Mouse (Mus musculus) olfactory bulb, adult 2 months (tissue): ENCODE results near the gene Pmel. TPM values are rescaled to one million over a fixed set of nuclear protein-coding genes. Genes with fewer than 3 reads are reported as not detected.

ENCODE experiments used
- H3K27ac ChIP-seq: fragments of 200-500 bp; 2 replicates; pipeline ENCODE4 v1.5.1; 2012; ENCODE audit warnings: low read depth, low read length; ENCODE audit not compliant: insufficient read depth
- H3K4me1 ChIP-seq: fragments of 200-500 bp; 2 replicates; pipeline ENCODE4 v1.6.1; 2012; ENCODE audit warnings: low read length; ENCODE audit not compliant: control insufficient read depth, insufficient read depth
- H3K4me3 ChIP-seq: fragments of 200-500 bp; 2 replicates; pipeline ENCODE4 v1.5.1; 2012; ENCODE audit warnings: mild to moderate bottlenecking, low read depth, low read length, moderate library complexity; ENCODE audit not compliant: insufficient read depth
- CTCF ChIP-seq: fragments of 200-500 bp; IDR thresholded peaks from 2 replicates; pipeline ENCODE4 v1.5.1; 2012; ENCODE audit warnings: low read depth, mild to moderate bottlenecking, low read length, moderate library complexity; ENCODE audit not compliant: insufficient read depth
- POLR2A ChIP-seq: fragments of 200-500 bp; IDR thresholded peaks from 2 replicates; pipeline ENCODE4 v1.6.1; 2012; ENCODE audit warnings: mild to moderate bottlenecking, low read depth, low read length, moderate library complexity; ENCODE audit not compliant: insufficient read depth
- WGBS: fragments of 180-500 bp; shearing (Covaris S2); methylation state at CpG from one replicate; pipeline ENCODE4 v1.1.7; 2018; 5-methylcytosine and 5-hydroxymethylcytosine counted together
- polyA plus RNA-seq: library from polyadenylated mRNA; stranded (reverse); fragments of >200 nt; gene quantifications from 2 replicates; pipeline ENCODE4 v1.2.4, GENCODE M21; 2012; ENCODE audit warnings: low replicate concordance; ENCODE audit not compliant: missing spikeins, insufficient read depth, insufficient read length

Pmel gene
- polyA plus RNA-seq = not detected in 2 replicates

GRCm38 (mm10) chr10:128703895-128704294 is at the start of gene Pmel:
Pmel (plus strand) TSS chr10:128704195.
- 38% methylated on average over 4 of the region's 4 CpGs for WGBS
- no peak for TF ChIP-seq POLR2A
- TF ChIP-seq CTCF = no peak
- H3K27ac ChIP-seq = no peak within 1 kb of the TSS
- peaks cover 9% of the 10 kb centered on the region for H3K4me1 ChIP-seq
- H3K4me3 ChIP-seq = peak within 1 kb of the TSS; percentile 64

GRCm38 (mm10) chr10:128655254-128655653 is 48.7 kb upstream of the Pmel start:
- no peaks in the 10 kb centered on the region for H3K4me1 ChIP-seq
- TF ChIP-seq CTCF (no peak), POLR2A (no peak)
- no peak overlapping the region for H3K27ac ChIP-seq
- no peak overlapping the region for H3K4me3 ChIP-seq
- WGBS = 96% methylated on average over 3 of the region's 3 CpGs

- no peak overlapping the region for H3K4me3 ChIP-seq
- no peak overlapping the region for H3K27ac ChIP-seq
- WGBS = 94% methylated on average over 1 of the region's 1 CpGs
- TF ChIP-seq POLR2A (no peak), CTCF (no peak)
- H3K4me1 ChIP-seq = no peaks in the 10 kb centered on the region
Measured at GRCm38 (mm10) chr10:128656731-128657130, 47.3 kb upstream of the Pmel start.

DNA sequence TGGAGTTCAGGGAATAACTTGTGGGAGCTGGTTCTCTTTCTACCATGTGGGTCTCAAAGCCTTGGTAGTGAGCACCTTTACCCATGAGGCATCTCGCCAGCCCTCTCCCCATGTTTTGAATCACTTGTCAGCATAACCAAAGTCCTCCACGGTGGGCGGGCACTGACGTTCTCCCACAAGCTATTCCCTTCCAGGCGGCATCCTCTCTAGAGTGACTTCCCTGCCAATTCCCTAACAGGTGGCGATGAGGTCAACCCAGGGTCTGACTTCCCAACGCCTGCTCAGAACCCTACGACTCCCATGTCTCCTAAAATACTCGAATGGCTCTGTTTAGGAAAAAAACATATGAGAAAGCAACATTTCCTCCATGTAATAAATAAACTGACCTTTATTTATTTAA is 46.2 kb upstream of the Pmel start:
- 66% methylated on average over 9 of the region's 9 CpGs for WGBS
- Histone ChIP-seq H3K4me3 (no peak overlapping the region), H3K27ac (no peak overlapping the region), H3K4me1 (no peaks in the 10 kb centered on the region)
- no peak for TF ChIP-seq POLR2A
- no peak for TF ChIP-seq CTCF

DNA sequence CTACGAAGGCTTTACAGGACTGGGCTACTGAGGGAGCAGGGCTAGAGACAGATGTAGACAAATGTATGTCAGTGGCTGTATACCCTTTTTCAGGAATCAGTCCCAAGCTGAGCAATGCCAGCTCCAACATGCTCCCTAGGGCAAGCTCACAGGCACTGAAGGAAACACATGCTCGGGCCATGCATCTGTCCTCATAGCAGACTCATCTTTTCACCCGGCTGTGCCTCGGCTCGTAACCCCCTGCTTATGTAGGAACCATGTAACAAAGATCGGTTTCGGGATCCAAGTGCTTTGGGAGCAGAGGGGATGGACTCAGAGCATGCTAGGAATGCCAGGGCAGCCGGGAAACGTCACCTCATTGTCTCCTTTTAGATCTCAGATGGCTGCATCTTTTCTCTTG is 44.5 kb upstream of the Pmel start:
- H3K4me1 ChIP-seq = no peaks in the 10 kb centered on the region
- no peak overlapping the region for H3K27ac ChIP-seq
- WGBS = 69% methylated on average over 9 of the region's 9 CpGs
- no peak overlapping the region for H3K4me3 ChIP-seq
- TF ChIP-seq POLR2A (no peak), CTCF (no peak)

GRCm38 (mm10) chr10:128662465-128662864 is 41.5 kb upstream of the Pmel start:
- H3K4me3 ChIP-seq = no peak overlapping the region
- H3K4me1 ChIP-seq = no peaks in the 10 kb centered on the region
- H3K27ac ChIP-seq = no peak overlapping the region
- TF ChIP-seq CTCF = no peak
- no peak for TF ChIP-seq POLR2A

- WGBS = 75% methylated on average over 5 of the region's 5 CpGs
- TF ChIP-seq POLR2A (no peak), CTCF (no peak)
- Histone ChIP-seq H3K4me3 (no peak overlapping the region), H3K4me1 (no peaks in the 10 kb centered on the region), H3K27ac (no peak overlapping the region)
Measured at GRCm38 (mm10) chr10:128663441-128664220, 40.4 kb upstream of the Pmel start.

DNA sequence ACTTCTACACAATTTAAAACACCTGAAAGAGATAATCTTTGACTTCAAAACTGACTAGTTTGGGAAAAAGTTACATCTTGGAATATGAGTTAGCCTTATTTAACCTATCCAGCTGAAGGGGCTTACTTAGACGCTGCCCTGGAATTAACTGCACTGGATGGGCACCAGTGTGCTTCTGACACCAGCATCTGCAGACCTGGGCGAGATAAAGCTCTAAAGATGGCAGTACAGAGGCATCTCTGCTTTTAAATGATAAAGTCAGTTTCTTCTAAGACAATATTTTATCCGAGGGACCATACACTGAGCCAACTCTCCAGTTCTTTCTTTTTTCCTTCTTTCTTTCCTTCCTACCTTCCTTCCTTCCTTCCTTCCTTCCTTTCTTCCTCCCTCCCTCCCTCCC is 39.2 kb upstream of the Pmel start:
- no peak overlapping the region for H3K27ac ChIP-seq
- H3K4me3 ChIP-seq = no peak overlapping the region
- TF ChIP-seq CTCF (no peak), POLR2A (no peak)
- no peaks in the 10 kb centered on the region for H3K4me1 ChIP-seq
- 81% methylated on average over 3 of the region's 3 CpGs for WGBS

GRCm38 (mm10) chr10:128665307-128665706 is 38.7 kb upstream of the Pmel start:
- no peaks in the 10 kb centered on the region for H3K4me1 ChIP-seq
- H3K4me3 ChIP-seq = no peak overlapping the region
- TF ChIP-seq POLR2A (no peak), CTCF (no peak)
- 76% methylated on average over 3 of the region's 3 CpGs for WGBS
- no peak overlapping the region for H3K27ac ChIP-seq

DNA sequence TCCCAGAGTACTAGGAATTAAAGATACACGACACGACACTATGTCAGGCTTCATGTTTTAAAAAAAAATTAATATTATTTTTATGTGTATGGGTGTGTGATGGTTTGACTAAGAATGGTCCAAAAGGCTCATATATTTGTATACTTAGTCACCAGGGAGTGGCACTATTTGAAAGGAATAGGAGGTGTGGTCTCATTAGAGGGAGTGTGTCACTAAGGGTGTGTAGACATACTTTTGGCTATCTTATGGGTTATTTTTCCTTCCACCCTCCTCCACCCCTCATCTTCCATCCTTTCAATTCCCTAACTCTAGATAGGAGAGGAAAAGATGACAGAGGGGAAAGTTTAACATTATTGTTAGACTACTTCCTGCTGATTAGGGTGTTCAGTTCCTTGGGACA is 38.2 kb upstream of the Pmel start:
- H3K4me3 ChIP-seq = no peak overlapping the region
- TF ChIP-seq CTCF (no peak), POLR2A (no peak)
- no peaks in the 10 kb centered on the region for H3K4me1 ChIP-seq
- H3K27ac ChIP-seq = no peak overlapping the region
- WGBS = 96% methylated on average over 2 of the region's 2 CpGs
